Mouse (Mus musculus) testis, postnatal 14 days (tissue): ENCODE measurements around the gene Ttc21b.
"Not testable (repeated sequence)": the region's sequence is repeated elsewhere in the genome, so short reads cannot be mapped to it uniquely, and the experiment has no call there.

Source experiments
- DNase-seq: peaks from one replicate; pipeline ENCODE4 v3.0.0; 2021; ENCODE audit warnings: low spot score

The Ttc21b gene

GRCm38 (mm10) chr2:66256220-66257131, at the start of gene Ttc21b:
Gene Ttc21b (minus strand): TSS chr2:66256617.
- DNase-seq: peak; percentile 98

GRCm38 (mm10) chr2:66272551-66272950, 16.1 kb upstream of the Ttc21b start:
- DNase-seq: no peak

- DNase-seq: no peak
Observed at GRCm38 (mm10) chr2:66244013-66244412, 12.4 kb downstream of the Ttc21b start.

- DNase-seq: no peak
Observed at GRCm38 (mm10) chr2:66240334-66240733, 16.1 kb downstream of the Ttc21b start.

GRCm38 (mm10) chr2:66238886-66239285, 17.5 kb downstream of the Ttc21b start:
- no peak for DNase-seq

GRCm38 (mm10) chr2:66220954-66221353, 35.5 kb downstream of the Ttc21b start:
- DNase-seq: no peak

- no peak for DNase-seq
Observed at GRCm38 (mm10) chr2:66209875-66210274, 46.5 kb downstream of the Ttc21b start.

GRCm38 (mm10) chr2:66209353-66209752, 47.1 kb downstream of the Ttc21b start:
- DNase-seq: no peak

- no peak for DNase-seq
Observed at GRCm38 (mm10) chr2:66206796-66207195, 49.6 kb downstream of the Ttc21b start.

- DNase-seq: no peak
Observed at GRCm38 (mm10) chr2:66204218-66204617, 52.2 kb downstream of the Ttc21b start.

GRCm38 (mm10) chr2:66200195-66200594, 56.2 kb downstream of the Ttc21b start:
- no peak for DNase-seq

- no peak for DNase-seq
Observed at GRCm38 (mm10) chr2:66191691-66192100, 64.7 kb downstream of the Ttc21b start.

- DNase-seq: no peak
Observed at GRCm38 (mm10) chr2:66190157-66190556, 66.3 kb downstream of the Ttc21b start.

- DNase-seq: not testable (repeated sequence)
Observed at GRCm38 (mm10) chr2:66189197-66189596, 67.2 kb downstream of the Ttc21b start.

- DNase-seq: no peak
Observed at GRCm38 (mm10) chr2:66187520-66187919, 68.9 kb downstream of the Ttc21b start.

GRCm38 (mm10) chr2:66184431-66185164, 71.8 kb downstream of the Ttc21b start:
- DNase-seq: no peak

- DNase-seq: peak; percentile 44
Observed at GRCm38 (mm10) chr2:66180293-66180692, 76.1 kb downstream of the Ttc21b start.

- no peak for DNase-seq
Observed at GRCm38 (mm10) chr2:66179782-66180181, 76.6 kb downstream of the Ttc21b start.

- DNase-seq: no peak
Observed at GRCm38 (mm10) chr2:66178848-66179215, 77.6 kb downstream of the Ttc21b start.

- no peak for DNase-seq
Observed at GRCm38 (mm10) chr2:66177886-66178847, 78.2 kb downstream of the Ttc21b start.

GRCm38 (mm10) chr2:66177017-66177416, 79.4 kb downstream of the Ttc21b start:
- no peak for DNase-seq

GRCm38 (mm10) chr2:66173134-66173533, 83.3 kb downstream of the Ttc21b start:
- no peak for DNase-seq
